Mouse (Mus musculus): Measurements from ENCODE around the gene Pklr. TPM values are rescaled to one million over a fixed set of nuclear protein-coding genes. Genes with fewer than 3 reads are reported as not detected.

The Pklr gene
- polyA plus RNA-seq, 1 experiment from 2014 or later = 0.30 TPM

DNA sequence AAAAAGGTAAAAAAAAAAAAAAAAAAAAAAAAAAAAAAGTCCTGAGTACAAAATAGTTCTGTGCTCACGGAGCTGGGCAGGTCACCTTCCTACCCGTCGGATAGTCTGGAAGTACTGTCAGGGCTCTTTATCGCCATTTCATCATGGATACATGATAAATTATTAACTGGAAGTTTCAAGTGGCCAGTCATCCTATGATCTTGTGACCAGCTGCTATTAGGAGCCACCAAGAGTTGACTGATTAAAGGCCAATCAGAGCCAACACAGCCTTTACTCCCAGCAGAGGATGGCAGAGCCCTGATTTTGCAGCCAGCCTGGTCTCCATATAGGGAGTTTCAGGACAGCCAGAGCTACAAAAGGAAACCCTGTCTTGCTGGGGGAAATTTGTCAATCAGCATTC is 22.9 kb upstream of the Pklr start:
- WGBS = 88% methylated on average over 4 of the region's 4 CpGs
- ATAC-seq = no peak
- Histone ChIP-seq H3K4me1 (ENCODE audit: control insufficient read depth, insufficient read depth, low read length) (no peaks in the 10 kb centered on the region), H3K9ac (ENCODE audit: low read depth, low read length) (no peak overlapping the region), H3K4me2 (ENCODE audit: low read length) (no peak overlapping the region), H3K9me3 (replicated peaks; ENCODE audit: control insufficient read depth, low read length, poor library complexity, severe bottlenecking) (no peaks in the 10 kb centered on the region), H3K4me3 (ENCODE audit: low read depth, low read length) (no peak overlapping the region), H3K27me3 (ENCODE audit: control insufficient read depth, insufficient read depth, low read depth, low read length) (no peaks in the 10 kb centered on the region), H3K27ac (ENCODE audit: low read length) (no peak overlapping the region), H3K36me3 (ENCODE audit: control insufficient read depth, insufficient read depth, low read length) (no peaks in the 10 kb centered on the region)

DNA sequence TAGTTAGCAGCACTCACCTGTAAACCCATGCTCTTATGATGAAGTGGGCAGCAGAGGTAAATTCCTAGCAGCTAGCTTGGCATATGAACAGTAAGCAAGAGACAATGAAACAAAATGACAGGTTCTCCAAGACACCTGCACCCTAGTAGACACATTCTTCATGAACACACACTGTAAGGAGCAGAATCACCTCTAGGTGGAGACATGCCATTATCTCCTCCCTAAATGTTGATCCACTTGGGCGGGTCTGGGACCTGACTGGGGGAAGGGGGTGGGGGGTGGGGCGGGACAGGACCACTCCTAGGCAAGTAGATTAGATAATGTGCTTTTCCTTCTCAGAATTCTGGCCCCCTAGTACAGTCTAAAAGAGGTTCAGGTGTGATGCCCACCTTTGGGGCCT is 20.4 kb upstream of the Pklr start:
- H3K9ac ChIP-seq (ENCODE audit: low read depth, low read length) = no peak overlapping the region
- ATAC-seq = no peak
- H3K27ac ChIP-seq (ENCODE audit: low read length) = no peak overlapping the region
- WGBS = 11% methylated on average over 2 of the region's 2 CpGs
- no peak overlapping the region for H3K4me2 ChIP-seq (ENCODE audit: low read length)
- no peaks in the 10 kb centered on the region for H3K36me3 ChIP-seq (ENCODE audit: control insufficient read depth, insufficient read depth, low read length)
- no peaks in the 10 kb centered on the region for H3K4me1 ChIP-seq (ENCODE audit: control insufficient read depth, insufficient read depth, low read length)
- H3K9me3 ChIP-seq (replicated peaks; ENCODE audit: control insufficient read depth, low read length, poor library complexity, severe bottlenecking) = no peaks in the 10 kb centered on the region
- H3K4me3 ChIP-seq (ENCODE audit: low read depth, low read length) = no peak overlapping the region
- H3K27me3 ChIP-seq (ENCODE audit: control insufficient read depth, insufficient read depth, low read depth, low read length) = no peaks in the 10 kb centered on the region

DNA sequence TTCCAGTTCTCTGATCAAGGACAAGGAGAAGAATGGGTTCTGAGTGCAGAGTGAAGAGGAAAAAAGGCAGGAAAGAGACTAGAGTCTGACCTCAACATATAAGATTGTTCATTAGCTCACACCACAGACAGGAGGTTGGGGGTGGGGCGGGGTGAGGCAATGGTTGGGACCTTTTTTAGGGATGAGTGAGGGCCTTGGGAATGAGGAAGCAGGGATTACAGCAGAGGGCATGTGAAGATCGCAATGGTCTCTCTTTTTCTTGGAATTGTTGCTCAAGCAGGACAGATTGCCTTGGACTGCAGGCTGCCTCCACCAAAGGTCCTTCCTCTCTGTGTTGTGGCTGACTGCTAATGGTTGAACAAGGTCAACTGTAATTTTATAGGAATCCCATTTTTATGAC is 12.6 kb upstream of the Pklr start:
- Histone ChIP-seq H3K4me1 (ENCODE audit: control insufficient read depth, insufficient read depth, low read length) (no peaks in the 10 kb centered on the region), H3K4me3 (ENCODE audit: low read depth, low read length) (no peak overlapping the region), H3K9ac (ENCODE audit: low read depth, low read length) (no peak overlapping the region), H3K9me3 (replicated peaks; ENCODE audit: control insufficient read depth, low read length, poor library complexity, severe bottlenecking) (no peaks in the 10 kb centered on the region), H3K27me3 (ENCODE audit: control insufficient read depth, insufficient read depth, low read depth, low read length) (no peaks in the 10 kb centered on the region), H3K4me2 (ENCODE audit: low read length) (no peak overlapping the region), H3K36me3 (ENCODE audit: control insufficient read depth, insufficient read depth, low read length) (no peaks in the 10 kb centered on the region), H3K27ac (ENCODE audit: low read length) (no peak overlapping the region)
- WGBS = 72% methylated on average over 2 of the region's 2 CpGs
- ATAC-seq = no peak

DNA sequence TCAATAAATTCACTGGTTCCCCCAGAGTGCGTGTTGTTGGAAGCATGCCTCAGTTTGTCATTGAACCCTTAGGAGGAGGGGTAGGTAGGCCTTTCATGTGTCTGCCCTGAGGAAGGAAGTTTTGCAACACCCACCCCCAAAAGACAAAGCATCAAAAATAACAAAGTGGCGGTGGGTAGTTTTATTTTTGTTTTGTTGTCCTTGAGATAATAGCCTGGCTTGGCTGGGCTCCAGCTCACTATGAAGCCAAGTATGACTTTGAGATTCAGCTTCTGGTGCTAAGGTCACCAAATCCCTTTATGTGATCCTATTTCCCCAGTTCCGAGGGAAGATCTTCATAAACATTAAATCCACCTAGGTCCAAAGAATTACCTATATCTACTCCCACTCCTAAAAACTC is 11.7 kb upstream of the Pklr start:
- ATAC-seq = no peak
- WGBS = 82% methylated on average over 3 of the region's 3 CpGs
- H3K9ac ChIP-seq (ENCODE audit: low read depth, low read length) = no peak overlapping the region
- H3K4me3 ChIP-seq (ENCODE audit: low read depth, low read length) = no peak overlapping the region
- no peak overlapping the region for H3K4me2 ChIP-seq (ENCODE audit: low read length)
- H3K4me1 ChIP-seq (ENCODE audit: control insufficient read depth, insufficient read depth, low read length) = no peaks in the 10 kb centered on the region
- H3K9me3 ChIP-seq (replicated peaks; ENCODE audit: control insufficient read depth, low read length, poor library complexity, severe bottlenecking) = no peaks in the 10 kb centered on the region
- no peak overlapping the region for H3K27ac ChIP-seq (ENCODE audit: low read length)
- no peaks in the 10 kb centered on the region for H3K36me3 ChIP-seq (ENCODE audit: control insufficient read depth, insufficient read depth, low read length)
- no peaks in the 10 kb centered on the region for H3K27me3 ChIP-seq (ENCODE audit: control insufficient read depth, insufficient read depth, low read depth, low read length)

DNA sequence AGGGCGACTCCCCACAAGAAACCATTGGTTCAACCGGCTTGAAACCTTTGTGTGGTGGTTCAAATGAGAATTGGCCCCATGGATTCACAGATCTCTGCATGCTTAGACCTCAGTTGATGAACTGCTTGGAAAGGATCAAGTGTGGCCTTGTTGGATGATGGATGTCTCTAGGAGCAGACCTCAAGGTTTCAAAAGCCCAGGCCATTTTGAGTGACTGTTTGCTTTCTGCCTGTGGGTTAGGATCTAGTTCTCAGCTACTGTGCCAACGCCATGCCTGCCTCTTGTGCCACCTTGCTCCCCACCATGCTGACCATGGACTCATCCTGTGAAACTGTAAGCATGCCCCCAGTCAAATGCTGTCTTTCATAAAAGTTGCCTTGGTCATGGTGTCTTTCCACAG is 10.0 kb upstream of the Pklr start:
- no peak overlapping the region for H3K9ac ChIP-seq (ENCODE audit: low read depth, low read length)
- no peaks in the 10 kb centered on the region for H3K27me3 ChIP-seq (ENCODE audit: control insufficient read depth, insufficient read depth, low read depth, low read length)
- no peak overlapping the region for H3K27ac ChIP-seq (ENCODE audit: low read length)
- no peaks in the 10 kb centered on the region for H3K4me1 ChIP-seq (ENCODE audit: control insufficient read depth, insufficient read depth, low read length)
- no peak for ATAC-seq
- H3K9me3 ChIP-seq (replicated peaks; ENCODE audit: control insufficient read depth, low read length, poor library complexity, severe bottlenecking) = no peaks in the 10 kb centered on the region
- no peaks in the 10 kb centered on the region for H3K36me3 ChIP-seq (ENCODE audit: control insufficient read depth, insufficient read depth, low read length)
- 91% methylated on average over 3 of the region's 3 CpGs for WGBS
- H3K4me2 ChIP-seq (ENCODE audit: low read length) = no peak overlapping the region
- H3K4me3 ChIP-seq (ENCODE audit: low read depth, low read length) = no peak overlapping the region

DNA sequence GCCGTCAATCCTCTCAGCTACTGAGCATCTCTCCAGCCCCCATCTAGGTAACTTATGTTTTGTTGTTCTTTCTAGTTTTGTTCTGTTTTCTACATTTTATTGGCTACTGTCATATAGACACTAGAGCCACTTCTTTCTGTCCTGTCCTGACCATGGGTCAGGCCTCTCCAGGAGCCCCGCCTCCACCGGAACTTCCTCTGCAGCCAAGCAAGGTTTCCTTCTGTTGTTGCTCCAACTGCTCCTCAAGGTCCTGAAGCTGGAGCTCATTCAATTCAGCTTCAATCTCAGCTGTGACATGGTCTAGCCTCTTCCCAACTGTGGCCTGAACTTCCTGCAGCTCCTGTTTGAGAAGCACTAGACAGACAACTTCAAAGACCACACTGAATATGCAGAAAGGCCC is 6.0 kb upstream of the Pklr start:
- H3K4me3 ChIP-seq (ENCODE audit: low read depth, low read length) = no peak overlapping the region
- no peak for ATAC-seq
- no peak overlapping the region for H3K27ac ChIP-seq (ENCODE audit: low read length)
- H3K27me3 ChIP-seq (ENCODE audit: control insufficient read depth, insufficient read depth, low read depth, low read length) = no peaks in the 10 kb centered on the region
- H3K36me3 ChIP-seq (ENCODE audit: control insufficient read depth, insufficient read depth, low read length) = no peaks in the 10 kb centered on the region
- H3K4me1 ChIP-seq (ENCODE audit: control insufficient read depth, insufficient read depth, low read length) = peaks cover 5% of the 10 kb centered on the region
- no peak overlapping the region for H3K9ac ChIP-seq (ENCODE audit: low read depth, low read length)
- 93% methylated on average over 3 of the region's 3 CpGs for WGBS
- no peak overlapping the region for H3K4me2 ChIP-seq (ENCODE audit: low read length)
- H3K9me3 ChIP-seq (replicated peaks; ENCODE audit: control insufficient read depth, low read length, poor library complexity, severe bottlenecking) = no peaks in the 10 kb centered on the region

DNA sequence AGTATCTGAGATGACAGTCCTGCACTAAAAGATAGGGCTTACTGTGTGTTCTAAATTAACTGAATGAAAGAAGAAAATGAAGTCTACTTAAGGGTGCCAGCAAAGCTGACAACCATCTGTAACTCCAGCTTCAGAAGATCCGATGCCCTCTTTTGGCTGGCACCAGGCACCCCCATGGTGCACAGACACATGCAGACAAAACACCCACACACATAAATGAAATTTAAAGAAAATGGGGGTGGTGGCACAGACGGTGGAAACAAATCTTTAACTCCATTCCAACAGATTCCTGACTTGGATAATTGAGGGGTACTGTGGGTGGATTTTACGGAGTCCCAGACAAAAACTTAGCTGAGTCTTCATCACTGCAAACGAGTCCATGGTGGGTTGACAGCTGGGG is 4.1 kb upstream of the Pklr start:
- Histone ChIP-seq H3K4me1 (ENCODE audit: control insufficient read depth, insufficient read depth, low read length) (peaks cover 5% of the 10 kb centered on the region), H3K9me3 (replicated peaks; ENCODE audit: control insufficient read depth, low read length, poor library complexity, severe bottlenecking) (no peaks in the 10 kb centered on the region), H3K9ac (ENCODE audit: low read depth, low read length) (peak overlapping the region; percentile 64; the same call in 1 of the 2 replicates), H3K4me2 (ENCODE audit: low read length) (peak overlapping the region; percentile 68), H3K36me3 (ENCODE audit: control insufficient read depth, insufficient read depth, low read length) (no peaks in the 10 kb centered on the region), H3K27me3 (ENCODE audit: control insufficient read depth, insufficient read depth, low read depth, low read length) (no peaks in the 10 kb centered on the region), H3K4me3 (ENCODE audit: low read depth, low read length) (peak overlapping the region; percentile 34; the same call in 1 of the 2 replicates), H3K27ac (ENCODE audit: low read length) (no peak overlapping the region)
- 37% methylated on average over 4 of the region's 4 CpGs for WGBS
- ATAC-seq = no peak

DNA sequence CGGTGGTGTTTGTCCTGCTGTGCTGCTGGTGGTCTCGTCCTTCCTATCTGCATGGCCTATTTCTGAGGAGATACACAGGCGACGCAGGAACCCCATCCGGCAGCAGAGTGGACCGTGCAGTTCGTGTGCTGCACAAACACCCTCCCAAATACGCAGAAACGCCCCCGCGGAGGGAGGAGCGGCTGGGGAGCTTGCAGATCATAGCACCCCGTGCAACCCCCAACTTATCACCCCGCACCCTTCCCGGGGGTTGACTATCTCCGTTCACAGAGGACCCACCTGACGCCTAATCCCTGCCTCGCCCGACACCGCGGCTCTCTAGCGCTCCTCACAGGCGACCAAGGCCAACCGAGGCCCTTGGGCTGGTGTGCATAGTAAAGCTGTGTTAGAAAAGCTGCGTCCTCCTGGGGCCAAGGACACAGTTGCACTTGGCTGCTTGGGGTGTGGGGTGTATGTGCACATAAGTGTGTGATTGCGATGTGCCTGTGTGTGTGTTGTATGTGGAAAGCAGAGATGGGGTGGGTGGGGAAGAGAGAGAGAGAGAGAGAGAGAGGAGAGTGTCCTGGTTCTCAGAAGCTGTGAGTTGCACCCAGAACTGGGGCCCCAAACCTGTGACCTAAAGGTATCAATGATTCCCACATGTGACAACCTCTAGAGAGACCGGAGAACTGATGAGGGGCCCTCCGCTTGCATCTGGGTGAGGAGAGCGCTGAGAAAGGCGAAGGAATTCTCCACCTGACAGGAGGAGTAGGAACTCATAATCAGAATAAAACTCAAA is 3.5 kb upstream of the Pklr start:
- WGBS = 16% methylated on average over 30 of the region's 30 CpGs
- H3K9ac ChIP-seq (ENCODE audit: low read depth, low read length) = peak overlapping the region; percentile 64
- peak overlapping the region; percentile 34 for H3K4me3 ChIP-seq (ENCODE audit: low read depth, low read length)
- ATAC-seq = no peak
- no peaks in the 10 kb centered on the region for H3K27me3 ChIP-seq (ENCODE audit: control insufficient read depth, insufficient read depth, low read depth, low read length)
- peaks cover 5% of the 10 kb centered on the region for H3K4me1 ChIP-seq (ENCODE audit: control insufficient read depth, insufficient read depth, low read length)
- H3K36me3 ChIP-seq (ENCODE audit: control insufficient read depth, insufficient read depth, low read length) = no peaks in the 10 kb centered on the region
- no peak overlapping the region for H3K27ac ChIP-seq (ENCODE audit: low read length)
- no peaks in the 10 kb centered on the region for H3K9me3 ChIP-seq (replicated peaks; ENCODE audit: control insufficient read depth, low read length, poor library complexity, severe bottlenecking)
- H3K4me2 ChIP-seq (ENCODE audit: low read length) = peak overlapping the region; percentile 68

DNA sequence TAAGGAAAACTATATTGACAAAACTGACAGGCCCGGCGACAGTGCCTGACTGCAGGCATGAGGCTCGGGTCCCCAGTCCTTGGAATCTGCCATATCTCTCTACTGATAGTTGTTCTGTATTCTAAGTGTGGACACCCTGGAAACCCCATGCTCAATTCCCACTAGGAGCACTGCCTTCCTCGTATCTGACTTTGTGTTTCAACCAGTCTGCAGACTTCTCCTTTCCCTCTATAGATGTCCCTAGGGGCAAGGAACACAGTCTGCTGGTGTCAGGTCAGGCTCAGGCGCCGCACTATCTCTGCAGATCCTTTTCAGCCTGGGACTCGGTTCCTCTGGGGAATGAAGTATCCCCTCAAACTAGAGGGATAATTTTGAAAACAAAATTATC is 2.9 kb upstream of the Pklr start:
- Histone ChIP-seq H3K4me3 (ENCODE audit: low read depth, low read length) (no peak overlapping the region), H3K4me1 (ENCODE audit: control insufficient read depth, insufficient read depth, low read length) (peaks cover 5% of the 10 kb centered on the region), H3K27me3 (ENCODE audit: control insufficient read depth, insufficient read depth, low read depth, low read length) (no peaks in the 10 kb centered on the region), H3K4me2 (ENCODE audit: low read length) (no peak overlapping the region), H3K27ac (ENCODE audit: low read length) (no peak overlapping the region), H3K9ac (ENCODE audit: low read depth, low read length) (no peak overlapping the region), H3K9me3 (replicated peaks; ENCODE audit: control insufficient read depth, low read length, poor library complexity, severe bottlenecking) (no peaks in the 10 kb centered on the region), H3K36me3 (ENCODE audit: control insufficient read depth, insufficient read depth, low read length) (no peaks in the 10 kb centered on the region)
- 89% methylated on average over 7 of the region's 7 CpGs for WGBS
- no peak for ATAC-seq

Measured in midbrain, embryonic 16.5 days (tissue).